Mouse (Mus musculus) G1E (cell line): Measurements from ENCODE around the gene Plppr1. TPM values are rescaled to one million over a fixed set of nuclear protein-coding genes. Genes with fewer than 3 reads are reported as not detected.

Experiments
- ATAC-seq: 2 replicates; pipeline ENCODE4 v1.8.0; 2016; ENCODE audit warnings: mild to moderate bottlenecking; ENCODE audit not compliant: insufficient number of reproducible peaks, poor library complexity, low FRiP score, severe bottlenecking; ENCODE audit errors: extremely low read depth
- DNase-seq: peaks from one replicate; pipeline ENCODE4 v3.0.0; 2012; ENCODE audit warnings: low spot score
- H3K27me3 ChIP-seq: 2 replicates; pipeline ENCODE4 v1.6.1; 2012; ENCODE audit warnings: mild to moderate bottlenecking, low read length, inconsistent platforms; ENCODE audit not compliant: insufficient read depth
- H3K36me3 ChIP-seq: replicated peaks from 2 replicates; pipeline ENCODE3; 2012; ENCODE audit warnings: mild to moderate bottlenecking, inconsistent platforms
- H3K4me1 ChIP-seq: 2 replicates; pipeline ENCODE4 v1.6.1; 2012; ENCODE audit warnings: low read depth, low read length, inconsistent platforms, mixed read lengths; ENCODE audit not compliant: insufficient read depth
- H3K4me3 ChIP-seq: 2 replicates; pipeline ENCODE4 v1.5.1; 2012; ENCODE audit warnings: low read depth, mild to moderate bottlenecking, inconsistent platforms, low read length, moderate library complexity, mixed read lengths
- H3K9me3 ChIP-seq: replicated peaks from 2 replicates; pipeline ENCODE4 v1.6.1; 2012; ENCODE audit warnings: inconsistent platforms
- CTCF ChIP-seq: IDR thresholded peaks from 2 replicates; pipeline ENCODE4 v1.5.1; 2012; ENCODE audit warnings: low read depth, low read length, inconsistent platforms, mixed read lengths
- GATA1 ChIP-seq: IDR thresholded peaks from 2 replicates; pipeline ENCODE4 v1.6.1; 2012; ENCODE audit warnings: borderline replicate concordance, low read length, inconsistent platforms, mixed read lengths
- GATA2 ChIP-seq: IDR thresholded peaks from 2 replicates; pipeline ENCODE4 v1.6.1; 2012; ENCODE audit warnings: low read depth, low read length, inconsistent platforms, borderline replicate concordance
- POLR2AphosphoS5 ChIP-seq: IDR thresholded peaks from 2 replicates; pipeline ENCODE4 v1.6.1; 2012; ENCODE audit warnings: low read depth, low read length, inconsistent platforms; ENCODE audit not compliant: insufficient replicate concordance
- TAL1 ChIP-seq: conservative IDR thresholded peaks from 2 replicates; pipeline ENCODE4 v1.6.1; 2012; ENCODE audit warnings: low read depth, low read length, inconsistent platforms, mixed read lengths
- polyA plus RNA-seq: library from polyadenylated mRNA; stranded (reverse); fragments of >175 nt; gene quantifications from 2 replicates; pipeline ENCODE4 v1.2.3, GENCODE M21; 2012
- total RNA-seq, 2 experiments: library from RNA; stranded (forward) in 1 of 2; stranded (reverse) in 1 of 2; fragments of 200-1000 nt in 1 of 2; fragments of >200 nt in 1 of 2; fragmentation: Nextera tagmentation in 1 of 2; gene quantifications; 2 replicates each; pipeline ENCODE4 v1.2.3; 2014 to 2017

The Plppr1 gene
- total and polyA plus RNA-seq, 3 experiments, result 0.11 TPM; not detected in 2

DNA sequence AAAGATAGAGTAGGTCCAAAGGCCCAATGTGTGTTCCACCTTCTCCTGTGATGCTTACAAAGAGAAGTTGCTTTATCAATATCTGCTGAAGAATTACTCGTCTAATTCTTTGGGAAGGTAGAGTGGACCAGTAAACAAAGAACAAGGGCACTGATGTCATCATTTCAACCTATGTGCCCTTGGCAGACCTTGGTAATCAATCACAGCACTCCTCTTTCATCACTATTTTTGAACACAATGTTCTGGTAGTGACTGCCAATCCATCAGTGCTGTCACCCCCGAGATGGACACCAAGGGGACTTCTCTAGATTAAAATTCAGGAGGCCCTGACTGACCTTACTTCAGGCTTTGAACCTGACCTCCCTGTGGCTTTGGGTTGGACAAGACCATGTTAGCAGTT is 89.7 kb downstream of the Plppr1 start:
- no peak for DNase-seq
- ATAC-seq, result no peak
- Histone ChIP-seq H3K4me3 (no peak overlapping the region), H3K27me3 (no peaks in the 10 kb centered on the region), H3K4me1 (no peaks in the 10 kb centered on the region), H3K36me3 (no peaks in the 10 kb centered on the region), H3K9me3 (no peaks in the 10 kb centered on the region)
- TF ChIP-seq CTCF (no peak), TAL1 (no peak), GATA1 (no peak), POLR2AphosphoS5 (no peak)

DNA sequence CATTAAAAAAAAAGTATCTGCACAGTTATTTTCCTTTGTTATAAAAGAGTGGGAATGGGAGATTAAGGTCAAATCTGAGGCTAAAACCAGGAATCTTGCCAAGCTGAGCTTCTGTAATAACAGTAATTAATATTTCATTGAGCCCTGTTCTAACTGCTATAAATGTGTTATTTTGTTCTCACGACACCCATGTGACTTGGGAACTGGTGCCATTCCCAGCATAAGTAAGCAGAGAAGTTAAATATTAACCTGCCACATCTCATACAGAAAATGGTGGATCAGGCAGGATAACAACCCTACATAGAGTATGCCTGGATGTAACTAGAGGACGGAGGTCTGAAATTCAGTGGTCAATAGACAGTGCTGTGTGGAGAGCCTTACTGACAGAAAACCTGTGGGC is 90.2 kb downstream of the Plppr1 start:
- Histone ChIP-seq H3K9me3 (no peaks in the 10 kb centered on the region), H3K4me1 (no peaks in the 10 kb centered on the region), H3K4me3 (no peak overlapping the region), H3K36me3 (no peaks in the 10 kb centered on the region), H3K27me3 (no peaks in the 10 kb centered on the region)
- TF ChIP-seq CTCF (no peak), POLR2AphosphoS5 (no peak), TAL1 (no peak), GATA2 (no peak), GATA1 (no peak)
- ATAC-seq, result no peak
- no peak for DNase-seq

DNA sequence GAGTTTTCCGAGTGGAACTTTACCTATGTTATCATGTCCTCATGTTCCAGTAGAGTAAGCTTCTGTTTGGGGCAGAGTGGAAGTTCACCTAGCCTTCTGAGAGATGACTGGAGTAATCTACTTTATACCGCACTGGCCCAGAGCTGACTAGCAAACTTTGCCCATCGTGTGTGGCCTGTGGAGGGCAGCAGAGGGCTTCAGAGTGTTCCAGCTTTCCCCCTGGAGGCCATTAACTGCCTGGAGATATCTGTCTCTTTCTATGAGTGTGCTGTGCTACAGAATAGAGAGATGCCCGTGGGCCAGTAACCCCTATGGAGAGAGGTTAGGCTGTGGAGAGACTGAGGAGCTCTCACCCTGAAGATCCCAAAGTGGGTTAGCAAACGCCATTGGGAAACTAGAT is 94.8 kb downstream of the Plppr1 start:
- ATAC-seq, result peak; percentile 28; the same call in 1 of the 2 replicates
- no peaks in the 10 kb centered on the region for H3K9me3 ChIP-seq
- no peaks in the 10 kb centered on the region for H3K27me3 ChIP-seq
- no peaks in the 10 kb centered on the region for H3K4me1 ChIP-seq
- H3K36me3 ChIP-seq, result no peaks in the 10 kb centered on the region
- no peak for TF ChIP-seq CTCF
- TF ChIP-seq GATA1, result no peak
- TF ChIP-seq GATA2, result no peak
- TF ChIP-seq POLR2AphosphoS5, result no peak
- TF ChIP-seq TAL1, result no peak
- DNase-seq, result no peak
- no peak overlapping the region for H3K4me3 ChIP-seq

DNA sequence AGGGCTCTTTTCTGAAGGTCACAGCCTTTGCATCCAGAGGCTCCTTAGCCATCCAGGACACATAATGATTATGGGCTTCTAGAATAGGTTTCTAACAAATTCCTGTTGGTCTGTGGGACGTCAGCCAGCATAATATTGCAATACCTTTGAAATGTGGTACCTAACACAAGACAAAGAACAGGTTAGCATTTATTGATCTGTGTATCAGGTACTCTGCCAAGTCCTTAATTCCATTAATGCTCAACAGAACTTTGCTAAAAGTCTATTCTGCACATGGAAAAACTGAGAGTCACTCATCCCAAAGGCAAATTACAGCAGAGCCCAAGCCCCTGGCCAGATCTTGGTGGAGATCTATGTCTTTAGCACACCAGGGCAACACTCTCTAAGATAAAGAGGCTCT is 97.7 kb downstream of the Plppr1 start:
- DNase-seq, result no peak
- H3K27me3 ChIP-seq, result no peaks in the 10 kb centered on the region
- ATAC-seq, result no peak
- TF ChIP-seq GATA1, result no peak
- TF ChIP-seq CTCF, result no peak
- TF ChIP-seq TAL1, result no peak
- TF ChIP-seq POLR2AphosphoS5, result no peak
- TF ChIP-seq GATA2, result no peak
- H3K4me1 ChIP-seq, result no peaks in the 10 kb centered on the region
- H3K4me3 ChIP-seq, result no peak overlapping the region
- no peaks in the 10 kb centered on the region for H3K36me3 ChIP-seq
- no peaks in the 10 kb centered on the region for H3K9me3 ChIP-seq

DNA sequence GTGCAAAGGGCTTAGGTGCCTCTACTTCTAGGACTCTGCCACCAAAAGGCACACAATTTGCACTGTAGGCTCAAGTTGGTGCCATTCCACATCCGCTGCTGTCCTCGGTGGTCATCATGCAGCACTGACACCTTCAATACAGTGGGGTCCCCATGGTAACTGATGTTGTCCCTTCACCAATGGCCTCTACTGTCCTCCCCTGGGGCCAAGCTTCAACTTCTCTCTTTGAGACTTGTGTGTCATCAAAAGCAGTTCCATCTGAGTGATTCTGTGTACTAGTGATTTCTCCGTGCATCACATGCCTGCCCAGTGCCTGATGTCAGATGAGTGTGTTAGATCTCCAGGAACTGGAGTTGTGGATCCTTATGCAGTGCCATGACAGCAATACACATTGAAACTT is 104.2 kb downstream of the Plppr1 start:
- TF ChIP-seq GATA1, result no peak
- no peak for TF ChIP-seq TAL1
- no peak for TF ChIP-seq POLR2AphosphoS5
- TF ChIP-seq CTCF, result no peak
- TF ChIP-seq GATA2, result no peak
- no peaks in the 10 kb centered on the region for H3K9me3 ChIP-seq
- no peaks in the 10 kb centered on the region for H3K36me3 ChIP-seq
- DNase-seq (no peak), ATAC-seq (no peak)
- no peaks in the 10 kb centered on the region for H3K27me3 ChIP-seq
- H3K4me3 ChIP-seq, result no peak overlapping the region
- no peaks in the 10 kb centered on the region for H3K4me1 ChIP-seq

DNA sequence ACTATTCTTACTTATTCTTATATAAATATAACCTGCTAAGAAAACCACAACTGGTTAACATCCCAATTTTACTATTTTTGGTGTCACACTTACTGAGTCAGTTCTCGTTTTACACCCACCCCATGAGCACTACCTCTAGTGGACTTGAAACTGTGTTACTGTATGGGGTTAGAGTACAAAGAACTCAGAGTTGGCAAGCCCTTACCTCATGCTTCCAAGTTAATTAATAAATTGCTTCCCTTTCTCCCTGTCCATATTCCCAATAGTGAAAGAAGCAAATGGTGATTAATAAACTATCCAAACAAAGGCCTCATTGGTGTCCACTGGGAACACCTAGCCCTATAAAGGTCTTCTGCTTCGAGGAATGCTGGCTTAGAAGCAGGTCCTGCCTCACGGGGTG is 107.3 kb downstream of the Plppr1 start:
- Histone ChIP-seq H3K4me1 (no peaks in the 10 kb centered on the region), H3K27me3 (no peaks in the 10 kb centered on the region), H3K4me3 (no peak overlapping the region), H3K9me3 (no peaks in the 10 kb centered on the region), H3K36me3 (no peaks in the 10 kb centered on the region)
- DNase-seq (no peak), ATAC-seq (no peak)
- no peak for TF ChIP-seq GATA1
- no peak for TF ChIP-seq CTCF
- TF ChIP-seq TAL1, result no peak
- no peak for TF ChIP-seq GATA2
- no peak for TF ChIP-seq POLR2AphosphoS5

DNA sequence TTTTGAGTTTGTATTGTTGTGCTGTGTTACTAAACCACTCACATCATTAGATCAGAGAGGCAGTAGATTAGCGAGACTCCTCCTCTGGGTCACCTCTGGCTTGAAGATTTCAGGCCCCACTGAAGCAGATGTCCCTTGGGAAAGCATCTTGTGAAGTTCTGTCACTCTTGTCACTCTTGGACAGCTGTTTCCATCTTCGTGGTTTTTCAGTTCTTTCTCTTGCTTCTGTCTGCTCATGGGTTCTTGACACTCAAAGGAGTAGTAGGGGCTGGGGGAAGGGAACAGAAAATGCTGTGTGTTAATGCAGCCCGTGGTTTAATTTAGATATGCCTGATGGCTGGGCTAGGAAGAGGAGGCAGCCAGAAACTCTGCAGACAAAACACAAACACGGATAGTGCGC is 108.0 kb downstream of the Plppr1 start:
- Histone ChIP-seq H3K9me3 (no peaks in the 10 kb centered on the region), H3K27me3 (no peaks in the 10 kb centered on the region), H3K4me1 (no peaks in the 10 kb centered on the region), H3K4me3 (no peak overlapping the region), H3K36me3 (no peaks in the 10 kb centered on the region)
- DNase-seq (no peak), ATAC-seq (no peak)
- TF ChIP-seq GATA1 (no peak), TAL1 (no peak), GATA2 (no peak), POLR2AphosphoS5 (no peak), CTCF (no peak)
